Mouse (Mus musculus) liver, embryonic 14.5 days (tissue): ENCODE measurements around the gene Phldb2.

Source experiments
- CTCF ChIP-seq: IDR thresholded peaks from 2 replicates; pipeline ENCODE4 v1.5.1; 2016; ENCODE audit warnings: antibody characterized with exemption, low read depth, control low read depth
- EP300 ChIP-seq: IDR thresholded peaks from 2 replicates; pipeline ENCODE4 v1.6.1; 2016; ENCODE audit warnings: antibody characterized with exemption, low read depth

GRCm38 (mm10) chr16:45945174-45945631, 8.2 kb downstream of the Phldb2 start:
- TF ChIP-seq CTCF (no peak), EP300 (no peak)
